Mouse (Mus musculus) v-Abl transformed pro-B cells (cell line): ENCODE data around the gene Olfr531.

Experiments used
- in situ Hi-C, 2 experiments: fragments of 400-800 bp; cut with MboI; formaldehyde crosslinking; loops; one replicate each; pipeline ENCODE4 v1.15.1; 2025; ENCODE audit not compliant: unreplicated experiment in 2 of 2

Gene Olfr531

DNA sequence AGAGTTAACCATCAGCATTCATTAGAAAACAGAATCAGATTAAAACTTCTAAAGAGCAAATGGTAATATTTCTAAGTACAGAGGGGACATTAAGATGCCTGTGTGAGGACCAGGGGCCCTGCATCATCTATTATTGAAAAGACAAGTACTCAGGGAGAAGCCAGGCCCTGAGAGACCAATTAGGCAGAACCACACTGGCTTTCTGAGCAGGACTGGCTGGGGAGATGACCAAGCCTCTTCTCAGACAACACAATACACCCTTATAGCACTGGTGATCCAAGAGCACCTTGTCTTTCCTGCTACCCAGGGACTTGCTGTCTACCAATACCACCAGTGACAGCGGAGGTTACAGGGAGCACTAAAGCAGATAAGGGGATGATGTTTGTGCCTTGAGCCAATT, at the start of gene Olfr531:
Olfr531 (minus strand) TSS at position 101 of the 400 bp plus-strand sequence.
- in situ Hi-C loops, result no loop called here

DNA sequence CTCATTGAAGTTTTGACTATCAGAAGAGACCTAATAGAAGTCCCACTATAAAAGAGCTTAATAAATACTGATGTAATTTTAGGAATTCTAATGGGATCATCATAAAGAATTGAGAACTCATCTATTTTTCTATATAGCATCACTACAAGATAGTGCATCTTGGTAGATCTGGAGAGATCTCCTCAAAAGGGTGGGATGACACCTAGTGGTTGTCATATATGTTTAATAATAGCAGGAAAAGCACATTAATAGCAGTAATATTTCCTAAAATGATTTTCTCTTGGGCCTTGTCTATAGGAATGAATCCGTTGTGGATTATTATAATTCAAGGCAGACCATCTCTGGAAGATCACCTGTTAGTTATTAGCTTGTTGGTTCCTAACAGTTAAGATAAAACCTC, 40.4 kb upstream of the Olfr531 start:
- in situ Hi-C loops, result no loop called here

DNA sequence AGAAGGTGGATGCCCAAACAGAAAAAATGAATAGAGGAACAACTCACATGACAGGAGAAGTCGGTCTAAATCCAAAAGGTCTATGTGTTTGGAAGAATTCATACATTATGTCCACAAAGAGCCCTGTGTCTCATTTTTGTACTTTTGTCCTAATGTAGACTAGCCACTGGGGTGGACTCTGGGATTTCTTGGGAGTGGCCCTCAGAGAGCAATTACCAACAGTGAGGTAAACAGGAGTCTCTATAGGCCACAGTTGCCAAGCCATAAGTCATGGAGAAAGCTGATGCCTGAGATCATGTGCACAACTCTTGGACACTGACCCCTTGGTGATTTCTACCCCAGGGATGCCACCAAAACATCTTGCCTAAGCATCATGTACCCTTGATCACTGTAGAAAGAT, 18.8 kb upstream of the Olfr531 start, which contains the start of gene Olfr532:
Olfr532 (minus strand) TSS at position 101 of the 400 bp plus-strand sequence.
- in situ Hi-C loops, result no loop called here

DNA sequence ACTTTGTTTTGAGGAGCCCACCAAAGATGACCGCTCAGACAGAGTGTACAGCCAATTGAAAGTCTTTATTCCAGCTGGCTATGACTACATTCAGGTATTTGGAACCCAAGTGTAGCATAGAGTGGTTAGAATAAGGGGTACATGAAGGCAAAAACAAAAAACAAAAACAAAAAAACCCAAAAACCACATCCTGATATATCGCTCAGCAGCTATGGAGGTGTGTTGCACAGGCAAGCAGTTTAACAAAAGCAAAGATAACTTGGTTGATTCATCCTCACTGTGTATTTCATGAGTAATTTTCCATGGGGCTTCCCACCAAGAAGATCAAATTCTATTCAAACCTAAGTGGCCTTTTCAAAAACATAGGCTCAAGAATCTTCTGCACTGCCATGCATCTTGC, 25.8 kb downstream of the Olfr531 start:
- in situ Hi-C loops, result no loop called here

DNA sequence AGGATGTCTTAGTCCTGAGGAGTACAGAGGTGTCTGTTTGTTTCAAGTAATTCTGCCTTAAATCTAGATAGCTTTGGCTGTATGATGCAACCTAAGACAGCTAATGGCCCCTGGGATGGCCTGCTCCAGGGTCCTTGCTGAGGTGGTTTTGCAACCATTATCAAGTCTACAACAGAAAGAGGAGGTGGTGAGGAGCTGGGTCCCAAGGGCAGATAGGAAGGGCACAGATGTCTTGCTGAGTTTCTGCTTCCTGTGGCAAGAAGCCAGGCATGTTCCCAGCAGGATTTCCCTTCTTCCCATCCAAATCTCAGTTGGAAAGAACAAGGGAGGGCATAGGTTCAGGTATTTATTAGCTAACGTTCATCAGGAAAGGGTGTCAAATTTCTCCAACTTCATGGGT, 26.5 kb downstream of the Olfr531 start, which contains the start of gene Olfr530:
Olfr530 (minus strand) TSS at position 101 of the 400 bp plus-strand sequence.
- in situ Hi-C loops, result no loop called here

DNA sequence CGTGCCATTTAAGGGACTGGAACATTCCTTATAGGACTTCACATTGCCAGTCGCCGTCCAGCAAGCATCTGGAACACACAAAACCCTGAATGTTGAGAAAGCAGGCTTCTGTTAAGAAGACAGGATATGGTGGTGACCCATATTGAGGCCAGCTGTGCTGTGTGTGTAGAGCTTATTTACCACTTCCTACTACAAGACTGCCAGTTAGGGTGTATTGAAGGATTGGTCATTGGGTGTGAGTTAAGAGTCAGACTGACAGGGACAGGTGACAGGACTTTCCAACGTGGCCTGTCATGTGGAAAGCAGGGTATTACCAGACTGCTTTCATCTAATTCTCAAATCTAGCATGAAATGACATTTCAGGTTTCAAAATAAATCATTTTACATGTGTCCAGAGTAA, 28.4 kb downstream of the Olfr531 start:
- in situ Hi-C loops, result no loop called here

DNA sequence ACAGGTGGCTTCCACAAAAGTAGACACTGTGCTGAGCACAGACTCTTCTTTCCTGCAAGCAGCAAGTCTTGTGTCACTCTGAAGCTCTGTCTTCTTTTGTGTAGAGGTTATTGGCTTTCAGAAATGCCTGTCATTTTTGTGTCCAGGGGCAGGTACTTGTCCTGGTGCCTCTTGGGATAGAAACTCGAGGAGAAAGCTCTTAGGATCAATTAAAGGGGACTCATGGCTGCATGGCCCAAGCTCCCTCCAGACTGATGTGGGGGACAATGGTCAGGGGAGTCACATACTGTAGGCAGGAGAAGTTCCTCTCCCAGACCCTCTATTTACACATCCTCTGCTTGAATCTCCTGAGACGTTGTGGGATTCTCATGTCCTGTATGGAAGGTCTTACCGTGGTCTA, 41.1 kb downstream of the Olfr531 start, which contains the start of gene Olfr60:
Olfr60 (minus strand) TSS at position 101 of the 400 bp plus-strand sequence.
- in situ Hi-C loops, result no loop called here
